Comparison of ENCODE assay signal across 12 mouse cellular contexts in genomic region chr14:37315239-37315895, GRCm38 (mm10).
DNase-seq lines count a peak whose midpoint lies in the region; ATAC-seq and TF ChIP-seq lines count a peak whose summit lies in the region.
"Had no signal": no experiment of that assay in that cellular context is flagged by ENCODE, and none has a peak within 500 bp of the region (broad histone marks: within the 10 kb centered on the region; RNA-seq: fewer than 3 reads in every experiment).

No protein-coding gene starts in this region.

- H3K36me3 ChIP-seq in forebrain, embryonic 14.5 days (ENCODE audit: control insufficient read depth, insufficient read depth, low read length), result no peaks in the 10 kb centered on the region
- H3K36me3 ChIP-seq in hindbrain, embryonic 11.5 days (ENCODE audit: control insufficient read depth, insufficient read depth, low read length), result no peaks in the 10 kb centered on the region
- H3K36me3 ChIP-seq in stomach, postnatal 0 days (ENCODE audit: control insufficient read depth, insufficient read depth, low read length), result no peaks in the 10 kb centered on the region

- DNase-seq in left cerebral cortex, adult 18-20 months (ENCODE audit: low spot score in 2 of 2), result peak; percentile 5 to 23
- no peak for DNase-seq in left cerebral cortex, postnatal 10 days (ENCODE audit: extremely low spot score in 1 of 2, low spot score in 2 of 2)
- DNase-seq in forebrain, embryonic 14.5 days (ENCODE audit: low spot score), result peak; percentile 59
- DNase-seq in hindbrain, embryonic 11.5 days (ENCODE audit: low spot score), result peak; percentile 5
- DNase-seq in layer of hippocampus, postnatal 10 days (ENCODE audit: low spot score in 2 of 2), result peak; percentile 35 to 41
- no peak for DNase-seq in stomach, postnatal 0 days (ENCODE audit: low spot score)
- DNase-seq in adrenal gland, adult 2 months, result no peak
- DNase-seq: adrenal gland, postnatal 14 days; cerebellum, adult 9-10 months; heart, postnatal 10 days; kidney, adult 2 months; thymus, adult 18-20 months had no signal

- 57% methylated on average over 7 of the region's 7 CpGs for WGBS in forebrain, embryonic 14.5 days
- WGBS in hindbrain, embryonic 11.5 days, result 73% methylated on average over 7 of the region's 7 CpGs
- WGBS in stomach, postnatal 0 days, result 77% methylated on average over 7 of the region's 7 CpGs

- peak overlapping the region; percentile 14; the same call in 1 of the 2 replicates for H3K27ac ChIP-seq in forebrain, embryonic 14.5 days (ENCODE audit: low read depth, low read length)
- no peak overlapping the region for H3K27ac ChIP-seq in hindbrain, embryonic 11.5 days (ENCODE audit: low read depth, low read length)
- no peak overlapping the region for H3K27ac ChIP-seq in stomach, postnatal 0 days (replicated peaks)

- no peaks in the 10 kb centered on the region for H3K4me1 ChIP-seq in forebrain, embryonic 14.5 days (ENCODE audit: control insufficient read depth, insufficient read depth, low read length)
- H3K4me1 ChIP-seq in hindbrain, embryonic 11.5 days (replicated peaks; ENCODE audit: control insufficient read depth, insufficient read depth, low read length), result no peaks in the 10 kb centered on the region
- no peaks in the 10 kb centered on the region for H3K4me1 ChIP-seq in stomach, postnatal 0 days (replicated peaks; ENCODE audit: control insufficient read depth, insufficient read depth)

- no peaks in the 10 kb centered on the region for H3K27me3 ChIP-seq in forebrain, embryonic 14.5 days (replicated peaks; ENCODE audit: control insufficient read depth, insufficient read depth, low read length)
- no peaks in the 10 kb centered on the region for H3K27me3 ChIP-seq in hindbrain, embryonic 11.5 days (ENCODE audit: control insufficient read depth, insufficient read depth, low read length)
- H3K27me3 ChIP-seq in stomach, postnatal 0 days (ENCODE audit: control insufficient read depth, insufficient read depth, low read length), result no peaks in the 10 kb centered on the region

- peak; percentile 70; the same call in 1 of the 2 replicates for ATAC-seq in forebrain, embryonic 14.5 days
- peak; percentile 43; the same call in 1 of the 2 replicates for ATAC-seq in hindbrain, embryonic 11.5 days (ENCODE audit: low FRiP score)
- no peak for ATAC-seq in stomach, postnatal 0 days (ENCODE audit: low FRiP score, low TSS enrichment)

- H3K4me2 ChIP-seq in forebrain, embryonic 14.5 days (ENCODE audit: low read length), result no peak overlapping the region
- no peak overlapping the region for H3K4me2 ChIP-seq in hindbrain, embryonic 11.5 days (replicated peaks; ENCODE audit: low read depth, low read length)
- H3K4me2 ChIP-seq in stomach, postnatal 0 days (replicated peaks; ENCODE audit: low read depth), result no peak overlapping the region

- no peak for TF ChIP-seq CTCF in stomach, postnatal 0 days (IDR thresholded peaks at IDR 0.05; ENCODE audit: low read depth)

- H3K4me3 ChIP-seq in forebrain, embryonic 14.5 days (ENCODE audit: low read depth, low read length), result no peak overlapping the region
- H3K4me3 ChIP-seq in hindbrain, embryonic 11.5 days (ENCODE audit: low read depth, low read length), result no peak overlapping the region
- no peak overlapping the region for H3K4me3 ChIP-seq in stomach, postnatal 0 days (ENCODE audit: low read depth, low read length)

- H3K9me3 ChIP-seq in forebrain, embryonic 14.5 days (replicated peaks; ENCODE audit: control insufficient read depth, low read length), result no peaks in the 10 kb centered on the region
- no peaks in the 10 kb centered on the region for H3K9me3 ChIP-seq in hindbrain, embryonic 11.5 days (ENCODE audit: control insufficient read depth, low read length)
- no peaks in the 10 kb centered on the region for H3K9me3 ChIP-seq in stomach, postnatal 0 days (ENCODE audit: control insufficient read depth, low read length)

- H3K9ac ChIP-seq in forebrain, embryonic 14.5 days (ENCODE audit: low read length), result no peak overlapping the region
- H3K9ac ChIP-seq in hindbrain, embryonic 11.5 days (ENCODE audit: low read depth, low read length), result no peak overlapping the region
- no peak overlapping the region for H3K9ac ChIP-seq in stomach, postnatal 0 days (ENCODE audit: low read length)

- no peak for TF ChIP-seq EP300 in stomach, postnatal 0 days (optimal IDR thresholded peaks at IDR 0.05)

- intact Hi-C loops in left cerebral cortex, postnatal 10 days (cut with DNase I), result no loop called here

Comparison
In these comparisons a context has a peak if more than half of its experiments do, and no peak if none do; other contexts are left out.
1. DNase-seq: peak in left cerebral cortex, adult 18-20 months (2 of 2), forebrain, embryonic 14.5 days (single experiment), hindbrain, embryonic 11.5 days (single experiment) and layer of hippocampus, postnatal 10 days (2 of 2); none in left cerebral cortex, postnatal 10 days (0 of 2), stomach, postnatal 0 days (single experiment) and adrenal gland, adult 2 months (single experiment).